ENCODE assay signal across 17 mouse cellular contexts in the genomic region with DNA sequence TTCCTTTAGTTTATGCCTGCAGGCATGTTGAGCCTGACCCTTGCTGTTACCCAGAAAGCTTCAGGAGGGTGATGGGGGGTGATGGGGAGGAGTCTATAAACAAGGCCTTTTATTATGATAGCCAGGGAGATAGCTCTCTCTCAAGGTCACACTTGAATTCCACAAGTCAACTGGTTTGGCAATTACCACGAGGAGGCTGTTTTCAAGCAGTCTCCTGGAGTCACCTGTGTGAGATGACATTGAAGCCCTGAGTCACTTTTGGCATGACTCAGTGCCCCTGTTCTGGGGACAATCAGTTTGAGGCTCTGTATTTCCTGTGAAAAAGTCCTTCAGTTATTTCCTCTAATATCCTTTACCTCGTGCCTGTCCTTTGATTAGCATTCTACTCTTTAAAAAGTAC.
"Had no signal": no experiment of that assay in that cellular context is flagged by ENCODE, and none has a peak within 500 bp of the region (broad histone marks: within the 10 kb centered on the region; RNA-seq: fewer than 3 reads in every experiment).

No protein-coding gene starts in this region.

- H3K4me1 ChIP-seq: limb, embryonic 12.5 days; limb, embryonic 15.5 days; liver, embryonic 15.5 days; lung, embryonic 15.5 days had no signal

- H3K9ac ChIP-seq: limb, embryonic 12.5 days; limb, embryonic 15.5 days; liver, embryonic 15.5 days; lung, embryonic 15.5 days had no signal

- H3K27ac ChIP-seq: limb, embryonic 12.5 days; limb, embryonic 15.5 days; liver, embryonic 15.5 days; lung, embryonic 15.5 days; stomach, postnatal 0 days had no signal

- H3K4me3 ChIP-seq: limb, embryonic 12.5 days; limb, embryonic 15.5 days; liver, embryonic 15.5 days; lung, embryonic 15.5 days had no signal

- H3K4me2 ChIP-seq: limb, embryonic 12.5 days; limb, embryonic 15.5 days; liver, embryonic 11.5 days; liver, embryonic 15.5 days; lung, embryonic 15.5 days; midbrain, embryonic 11.5 days had no signal

- H3K9me3 ChIP-seq: limb, embryonic 12.5 days; limb, embryonic 15.5 days; liver, embryonic 15.5 days; lung, embryonic 15.5 days had no signal

- H3K36me3 ChIP-seq: limb, embryonic 12.5 days; limb, embryonic 15.5 days; liver, embryonic 15.5 days; lung, embryonic 15.5 days had no signal

- H3K27me3 ChIP-seq: limb, embryonic 12.5 days; limb, embryonic 15.5 days; liver, embryonic 15.5 days; lung, embryonic 15.5 days had no signal

- DNase-seq: kidney, postnatal 14 days; kidney, postnatal 4 days; left cerebral cortex, postnatal 4 days; lung, adult 18-20 months; lung, postnatal 10 days; lung, postnatal 4 days; midbrain, embryonic 14.5 days; thymus, adult 2 months; thymus, postnatal 14 days; thymus, postnatal 4 days had no signal
